Mouse (Mus musculus): ENCODE measurements at regions not wholly inside any gene's neighbourhood (a gene's known extent, or its start where the extent isn't known, plus 50 kb on each side); places are given as distances from the start of the nearest gene placed in this dataset.

DNA sequence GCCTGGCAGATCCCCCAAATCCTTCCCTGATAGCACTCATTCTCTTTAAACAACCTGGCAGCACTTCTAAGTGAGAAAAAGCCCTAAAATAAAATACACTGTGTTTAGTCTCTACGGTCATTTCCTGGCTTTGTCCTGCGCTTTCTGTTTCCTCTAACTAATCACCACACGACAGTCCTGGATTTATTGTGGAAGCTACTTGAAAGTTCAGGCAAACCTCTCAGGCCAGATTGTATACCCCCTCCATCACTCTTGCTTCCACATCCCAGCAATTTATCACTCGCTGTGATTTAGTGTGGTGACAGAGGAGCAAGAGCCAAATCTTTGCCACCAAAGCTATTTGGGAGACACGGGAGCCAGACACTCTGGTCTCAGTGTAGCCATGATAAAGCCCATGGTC lies 221.0 kb upstream of the Slc24a2 start:
- Histone ChIP-seq H3K9ac (no peak overlapping the region), H3K4me3 (no peak overlapping the region), H3K27me3 (replicated peaks) (no peaks in the 10 kb centered on the region), H3K4me2 (no peak overlapping the region), H3K9me3 (replicated peaks) (no peaks in the 10 kb centered on the region), H3K27ac (no peak overlapping the region), H3K4me1 (no peaks in the 10 kb centered on the region), H3K36me3 (no peaks in the 10 kb centered on the region)
- no peak for ATAC-seq
- 35% methylated on average over 5 of the region's 5 CpGs for WGBS (ENCODE audit: insufficient replicate concordance)

DNA sequence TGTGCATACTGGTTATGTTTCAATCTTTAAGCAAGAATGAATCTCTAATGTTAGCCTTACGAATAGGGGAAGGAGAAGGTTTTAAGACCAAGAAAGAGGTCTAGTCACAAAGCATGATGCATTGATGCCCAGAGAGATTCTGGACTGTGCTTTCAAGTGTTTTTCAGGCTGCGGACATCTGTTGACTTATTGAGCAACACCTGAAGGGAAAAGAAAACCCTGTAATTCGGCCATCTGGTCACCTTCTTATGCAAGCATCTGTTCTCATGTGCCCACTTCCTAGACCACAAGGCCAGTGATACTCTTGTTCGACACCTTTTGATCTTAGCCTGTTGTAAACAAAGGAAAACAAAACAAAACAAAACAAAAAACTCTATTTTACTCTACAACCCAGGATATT lies 218.1 kb upstream of the Slc24a2 start:
- 52% methylated on average over 4 of the region's 4 CpGs for WGBS (ENCODE audit: insufficient replicate concordance)
- Histone ChIP-seq H3K4me3 (no peak overlapping the region), H3K4me1 (no peaks in the 10 kb centered on the region), H3K9me3 (replicated peaks) (no peaks in the 10 kb centered on the region), H3K4me2 (no peak overlapping the region), H3K27ac (no peak overlapping the region), H3K27me3 (replicated peaks) (no peaks in the 10 kb centered on the region), H3K36me3 (no peaks in the 10 kb centered on the region), H3K9ac (no peak overlapping the region)
- no peak for ATAC-seq

DNA sequence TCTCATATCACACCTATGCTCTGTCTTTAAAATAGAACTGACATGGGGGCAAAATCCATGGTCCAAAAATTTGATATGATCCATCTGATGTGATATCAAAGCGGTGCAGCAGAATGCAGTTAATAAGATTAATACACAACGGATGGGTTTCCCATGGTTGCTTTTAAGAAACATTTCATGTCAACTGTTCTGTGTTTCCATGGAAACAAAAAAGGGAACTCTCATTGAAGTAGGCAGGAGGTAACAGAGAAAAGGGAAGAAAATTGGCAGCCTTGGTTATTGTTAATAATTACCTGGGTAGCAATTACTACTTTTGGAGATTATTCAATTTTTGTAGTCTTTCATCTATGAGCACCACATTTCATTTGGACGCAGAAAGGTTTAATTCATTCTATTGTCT lies 216.6 kb upstream of the Slc24a2 start:
- Histone ChIP-seq H3K9ac (no peak overlapping the region), H3K4me2 (no peak overlapping the region), H3K27me3 (replicated peaks) (no peaks in the 10 kb centered on the region), H3K4me3 (no peak overlapping the region), H3K9me3 (replicated peaks) (no peaks in the 10 kb centered on the region), H3K36me3 (no peaks in the 10 kb centered on the region), H3K27ac (no peak overlapping the region), H3K4me1 (no peaks in the 10 kb centered on the region)
- WGBS (ENCODE audit: insufficient replicate concordance), result 69% methylated on average over 3 of the region's 3 CpGs
- ATAC-seq, result no peak

DNA sequence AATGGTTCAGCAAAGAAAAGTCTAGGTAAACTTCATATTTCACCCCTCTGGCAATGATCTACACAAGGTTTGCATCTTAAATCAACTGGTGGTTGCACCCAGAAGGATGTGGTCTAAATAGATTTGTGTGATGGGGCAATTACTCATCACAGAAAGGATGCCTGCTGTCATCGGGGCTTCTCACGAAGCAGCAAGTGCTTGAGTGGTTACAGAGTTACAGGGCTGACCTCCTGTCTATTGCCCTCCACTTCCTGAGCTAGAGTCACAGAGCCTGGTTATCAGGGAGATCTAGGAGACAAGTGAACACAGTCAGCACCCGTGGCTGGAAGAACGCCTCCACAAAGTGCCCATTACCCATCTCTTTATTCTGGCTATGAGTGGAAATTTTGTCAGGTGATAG lies 203.9 kb upstream of the Slc24a2 start:
- WGBS (ENCODE audit: insufficient replicate concordance), result 21% methylated on average over 4 of the region's 4 CpGs
- no peaks in the 10 kb centered on the region for H3K27me3 ChIP-seq (replicated peaks)
- no peak overlapping the region for H3K4me3 ChIP-seq
- H3K36me3 ChIP-seq, result no peaks in the 10 kb centered on the region
- no peak overlapping the region for H3K4me2 ChIP-seq
- H3K27ac ChIP-seq, result no peak overlapping the region
- ATAC-seq, result no peak
- H3K9ac ChIP-seq, result no peak overlapping the region
- no peaks in the 10 kb centered on the region for H3K9me3 ChIP-seq (replicated peaks)
- H3K4me1 ChIP-seq, result no peaks in the 10 kb centered on the region

DNA sequence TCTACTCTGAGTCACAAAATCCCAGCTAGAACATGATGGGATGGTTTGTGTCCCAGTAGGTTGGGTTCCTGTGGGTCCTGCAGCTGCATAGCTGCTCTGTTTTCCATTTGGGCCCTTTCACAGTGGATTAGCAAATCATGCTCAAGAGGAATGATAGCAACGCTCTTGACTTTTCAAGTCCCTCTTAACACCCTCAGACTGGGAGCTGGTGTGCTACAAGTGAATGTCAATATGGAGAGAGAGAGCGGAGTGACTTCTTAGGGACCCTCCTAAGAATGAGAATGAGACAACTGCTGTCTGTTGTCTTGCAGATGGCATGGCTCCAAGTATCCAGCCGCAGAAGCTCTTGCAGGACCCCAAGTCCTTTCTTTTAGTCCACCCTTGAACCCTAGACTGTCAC lies 198.1 kb upstream of the Slc24a2 start:
- 66% methylated on average over 3 of the region's 3 CpGs for WGBS (ENCODE audit: insufficient replicate concordance)
- Histone ChIP-seq H3K27ac (no peak overlapping the region), H3K4me3 (no peak overlapping the region), H3K9me3 (replicated peaks) (no peaks in the 10 kb centered on the region), H3K9ac (no peak overlapping the region), H3K27me3 (replicated peaks) (no peaks in the 10 kb centered on the region), H3K4me1 (no peaks in the 10 kb centered on the region), H3K4me2 (no peak overlapping the region), H3K36me3 (no peaks in the 10 kb centered on the region)
- no peak for ATAC-seq

DNA sequence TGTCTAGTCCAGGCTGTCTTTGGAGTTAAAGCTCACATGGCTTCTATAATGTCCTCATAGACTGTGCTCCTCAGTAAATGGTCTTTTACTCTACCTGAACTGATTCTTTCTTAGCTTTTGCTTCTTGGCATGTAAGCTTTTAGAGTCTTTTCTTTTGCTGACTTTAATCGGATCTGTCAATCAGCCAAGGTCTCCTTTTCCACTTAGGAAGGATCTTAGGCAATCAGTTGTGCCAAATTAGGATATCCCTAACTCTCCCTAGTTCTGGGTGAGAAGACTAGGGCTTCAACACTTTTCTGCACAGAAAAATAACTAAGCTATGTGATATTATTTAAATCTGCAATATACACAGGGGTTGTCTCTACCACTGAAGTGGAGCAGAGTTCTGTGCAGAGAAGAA lies 193.8 kb upstream of the Slc24a2 start:
- no peak for ATAC-seq
- no peaks in the 10 kb centered on the region for H3K27me3 ChIP-seq (replicated peaks)
- H3K4me1 ChIP-seq, result no peaks in the 10 kb centered on the region
- H3K9me3 ChIP-seq (replicated peaks), result no peaks in the 10 kb centered on the region
- no peak overlapping the region for H3K4me3 ChIP-seq
- H3K9ac ChIP-seq, result no peak overlapping the region
- H3K4me2 ChIP-seq, result no peak overlapping the region
- no peak overlapping the region for H3K27ac ChIP-seq
- H3K36me3 ChIP-seq, result no peaks in the 10 kb centered on the region
- 85% methylated on average over 1 of the region's 1 CpGs for WGBS (ENCODE audit: insufficient replicate concordance)

DNA sequence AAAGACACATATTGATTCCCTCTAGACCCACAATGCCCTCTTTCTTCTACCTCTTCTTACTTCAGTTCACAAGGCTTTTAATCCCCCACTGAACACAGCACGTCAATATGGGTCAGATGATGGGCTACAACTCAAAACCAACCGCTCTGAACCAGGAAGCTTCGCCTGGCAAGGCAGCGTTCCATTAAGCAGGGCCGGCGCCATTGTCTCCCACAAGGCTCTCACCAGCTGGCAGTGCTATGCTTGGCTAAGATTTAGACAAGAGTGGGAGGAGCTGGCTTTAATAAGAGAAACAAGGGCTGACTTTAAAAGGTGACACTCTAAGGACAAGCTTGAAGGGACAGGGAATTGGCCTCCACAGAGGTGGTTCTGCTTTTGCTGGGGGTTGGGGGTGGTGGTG lies 192.3 kb upstream of the Slc24a2 start:
- no peaks in the 10 kb centered on the region for H3K4me1 ChIP-seq
- H3K9me3 ChIP-seq (replicated peaks), result no peaks in the 10 kb centered on the region
- no peaks in the 10 kb centered on the region for H3K36me3 ChIP-seq
- no peak overlapping the region for H3K4me2 ChIP-seq
- no peak overlapping the region for H3K9ac ChIP-seq
- H3K4me3 ChIP-seq, result no peak overlapping the region
- H3K27me3 ChIP-seq (replicated peaks), result no peaks in the 10 kb centered on the region
- 68% methylated on average over 6 of the region's 6 CpGs for WGBS (ENCODE audit: insufficient replicate concordance)
- no peak for ATAC-seq
- H3K27ac ChIP-seq, result no peak overlapping the region

DNA sequence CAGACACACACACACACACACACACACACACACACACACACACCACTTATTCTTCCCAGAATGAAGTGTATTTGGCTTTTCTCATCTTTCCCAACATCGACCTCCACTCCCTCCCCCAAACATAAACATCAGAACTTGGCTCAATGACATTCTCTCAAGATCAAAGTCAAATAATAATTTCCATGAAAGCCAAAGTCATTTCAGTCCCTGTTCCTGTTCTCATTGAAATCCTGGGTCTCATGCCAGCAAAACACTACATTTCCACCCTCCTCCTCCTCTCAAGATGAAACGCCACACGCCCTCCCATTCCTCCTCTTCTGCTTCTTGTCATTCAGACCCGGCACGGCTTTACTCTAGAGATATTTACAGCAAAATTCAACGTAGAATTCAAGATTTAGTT lies 173.1 kb upstream of the Slc24a2 start:
- Histone ChIP-seq H3K27ac (no peak overlapping the region), H3K4me3 (no peak overlapping the region), H3K4me2 (no peak overlapping the region), H3K9me3 (replicated peaks) (no peaks in the 10 kb centered on the region), H3K36me3 (no peaks in the 10 kb centered on the region), H3K9ac (no peak overlapping the region), H3K4me1 (no peaks in the 10 kb centered on the region), H3K27me3 (replicated peaks) (no peaks in the 10 kb centered on the region)
- 57% methylated on average over 6 of the region's 6 CpGs for WGBS (ENCODE audit: insufficient replicate concordance)
- no peak for ATAC-seq

DNA sequence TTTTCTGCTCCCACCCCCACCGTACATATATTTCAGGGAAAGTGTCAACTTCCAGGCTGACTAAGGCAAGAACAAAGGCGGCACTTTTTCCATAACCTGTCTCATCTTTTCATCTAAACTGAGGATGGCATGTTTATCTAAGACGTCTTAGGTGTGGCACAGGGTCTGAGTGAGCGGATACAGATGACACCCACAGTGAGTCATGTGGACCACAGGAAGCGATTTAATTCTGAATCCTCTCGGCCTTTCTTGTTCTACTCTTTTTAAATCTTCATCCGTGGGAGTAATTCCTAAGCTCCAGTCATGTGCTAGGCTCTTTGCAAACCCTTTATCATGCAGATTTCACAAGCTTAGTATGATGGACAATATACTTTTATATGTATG lies 171.9 kb upstream of the Slc24a2 start:
- Histone ChIP-seq H3K9me3 (replicated peaks) (no peaks in the 10 kb centered on the region), H3K4me2 (no peak overlapping the region), H3K4me1 (no peaks in the 10 kb centered on the region), H3K27me3 (replicated peaks) (no peaks in the 10 kb centered on the region), H3K27ac (no peak overlapping the region), H3K9ac (no peak overlapping the region), H3K4me3 (no peak overlapping the region), H3K36me3 (no peaks in the 10 kb centered on the region)
- WGBS (ENCODE audit: insufficient replicate concordance), result 64% methylated on average over 7 of the region's 7 CpGs
- no peak for ATAC-seq

DNA sequence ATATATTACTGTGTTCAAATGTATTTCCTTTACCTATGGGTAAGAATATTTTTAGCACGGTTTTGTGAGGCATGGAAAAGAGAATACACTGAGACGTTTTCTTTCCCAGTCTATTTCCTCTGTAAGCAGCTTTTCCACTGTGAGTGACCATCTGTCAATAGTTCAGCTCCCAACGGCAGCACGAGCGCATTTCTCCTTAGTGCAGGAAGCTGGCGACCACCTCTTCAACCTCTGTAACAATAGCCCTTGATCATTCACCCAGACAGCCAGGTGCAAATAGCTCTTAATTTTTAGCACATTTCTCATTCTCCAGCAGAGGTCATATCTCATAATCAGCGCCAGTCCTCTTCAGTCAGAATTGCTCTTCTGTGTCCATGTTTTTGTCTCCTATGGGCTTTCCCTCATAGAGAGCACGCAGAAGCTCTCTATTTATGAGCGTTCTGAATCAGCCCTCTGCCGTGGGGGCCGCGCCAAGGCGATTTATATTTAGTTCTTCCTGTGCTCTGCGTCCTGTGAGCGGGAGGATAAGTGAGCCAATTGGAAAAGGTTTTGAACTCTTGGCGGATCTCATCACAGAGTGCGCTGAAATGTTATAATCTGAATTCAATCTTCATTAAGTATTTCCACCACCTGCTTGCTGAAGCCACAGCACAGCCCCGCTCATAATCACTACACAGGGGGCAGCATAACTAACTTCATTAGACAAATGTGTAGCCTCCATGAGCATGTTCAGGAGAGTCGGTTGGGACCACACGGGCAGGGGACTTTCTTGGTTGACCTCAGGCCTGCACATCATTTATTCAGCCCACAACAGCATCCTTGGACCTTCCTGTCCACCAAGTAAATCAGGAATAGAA lies 171.3 kb upstream of the Slc24a2 start:
- Histone ChIP-seq H3K27me3 (replicated peaks) (no peaks in the 10 kb centered on the region), H3K36me3 (no peaks in the 10 kb centered on the region), H3K9me3 (replicated peaks) (no peaks in the 10 kb centered on the region), H3K27ac (no peak overlapping the region), H3K4me2 (peak overlapping the region; percentile 8; the same call in 1 of the 2 replicates), H3K4me3 (no peak overlapping the region), H3K9ac (no peak overlapping the region), H3K4me1 (no peaks in the 10 kb centered on the region)
- WGBS (ENCODE audit: insufficient replicate concordance), result 51% methylated on average over 20 of the region's 20 CpGs
- no peak for ATAC-seq

DNA sequence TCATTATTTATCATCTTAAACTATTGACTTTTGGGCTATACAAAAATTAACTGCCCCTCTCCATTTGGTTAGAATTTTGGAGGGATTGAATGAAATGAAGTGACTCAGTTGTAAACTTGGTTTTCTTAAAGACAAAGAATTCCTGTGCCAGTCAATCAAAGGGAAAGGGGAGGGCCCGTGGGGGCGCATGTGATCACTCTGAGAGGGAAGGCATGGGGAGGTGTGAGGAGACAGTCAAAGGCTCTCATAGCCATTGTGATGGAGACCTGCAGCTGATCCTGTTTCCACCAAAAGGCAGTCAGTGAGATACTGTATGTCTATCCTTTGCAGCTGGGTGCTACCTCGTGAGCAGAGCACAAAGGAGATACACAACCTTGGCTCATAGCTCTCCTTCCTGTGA lies 156.6 kb upstream of the Slc24a2 start:
- Histone ChIP-seq H3K9ac (no peak overlapping the region), H3K27ac (no peak overlapping the region), H3K4me1 (no peaks in the 10 kb centered on the region), H3K9me3 (replicated peaks) (no peaks in the 10 kb centered on the region), H3K27me3 (replicated peaks) (no peaks in the 10 kb centered on the region), H3K4me2 (no peak overlapping the region), H3K36me3 (no peaks in the 10 kb centered on the region), H3K4me3 (no peak overlapping the region)
- WGBS (ENCODE audit: insufficient replicate concordance), result 69% methylated on average over 3 of the region's 3 CpGs
- ATAC-seq, result no peak

DNA sequence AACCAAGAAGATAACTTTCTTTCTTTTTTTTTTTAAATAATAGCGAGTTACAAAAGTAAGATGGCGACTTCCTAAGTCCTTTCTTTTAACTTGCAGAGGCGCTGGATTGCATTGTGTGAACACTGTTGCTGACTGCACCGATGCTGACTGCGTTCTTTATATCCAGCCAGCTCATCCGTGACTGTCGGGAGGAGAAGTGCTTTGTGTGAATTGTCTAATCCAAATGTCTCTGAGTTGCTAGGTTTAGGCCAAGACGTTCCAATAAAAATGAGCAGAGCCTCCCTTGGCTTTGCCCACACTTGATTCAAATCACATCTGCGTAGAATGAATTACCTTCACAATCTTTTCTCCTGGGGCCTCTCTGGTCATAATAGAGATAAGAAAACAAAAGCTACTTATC lies 156.0 kb upstream of the Slc24a2 start:
- WGBS (ENCODE audit: insufficient replicate concordance), result 65% methylated on average over 9 of the region's 9 CpGs
- ATAC-seq, result no peak
- H3K9ac ChIP-seq, result no peak overlapping the region

DNA sequence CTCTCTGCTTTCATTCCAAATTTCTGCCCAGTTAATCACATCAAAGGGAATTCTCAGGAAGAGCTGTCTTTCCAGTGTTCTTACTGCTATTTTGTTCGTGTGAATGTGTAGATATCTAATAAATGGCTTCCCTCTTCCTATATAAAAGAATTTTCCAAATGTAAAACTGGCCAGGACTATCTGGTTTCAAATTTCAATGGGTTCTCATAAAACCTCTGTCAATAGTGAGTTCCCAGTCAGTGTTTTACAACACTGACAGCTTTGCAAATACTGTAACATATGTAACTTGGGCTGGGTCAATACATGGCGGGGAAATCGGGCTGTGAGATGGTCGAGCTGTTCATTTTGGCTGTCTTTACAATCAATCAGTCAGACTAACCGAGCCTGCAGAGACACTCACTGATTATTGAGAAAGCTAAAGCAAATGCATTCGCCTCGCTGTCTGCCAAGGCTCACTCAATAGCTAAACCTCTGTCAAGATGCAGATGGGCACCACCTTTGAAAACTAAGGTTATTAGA lies 155.0 kb upstream of the Slc24a2 start:
- no peaks in the 10 kb centered on the region for H3K9me3 ChIP-seq (replicated peaks)
- no peak overlapping the region for H3K4me2 ChIP-seq
- H3K27me3 ChIP-seq (replicated peaks), result no peaks in the 10 kb centered on the region
- no peak overlapping the region for H3K27ac ChIP-seq
- 56% methylated on average over 7 of the region's 7 CpGs for WGBS (ENCODE audit: insufficient replicate concordance)
- H3K9ac ChIP-seq, result no peak overlapping the region
- no peaks in the 10 kb centered on the region for H3K4me1 ChIP-seq
- ATAC-seq, result no peak
- no peaks in the 10 kb centered on the region for H3K36me3 ChIP-seq
- H3K4me3 ChIP-seq, result no peak overlapping the region

More for the DNA sequence above, 156.0 kb upstream of the Slc24a2 start:
- Histone ChIP-seq H3K4me2 (no peak overlapping the region), H3K36me3 (no peaks in the 10 kb centered on the region), H3K27me3 (replicated peaks) (no peaks in the 10 kb centered on the region), H3K27ac (no peak overlapping the region), H3K4me3 (no peak overlapping the region), H3K9me3 (replicated peaks) (no peaks in the 10 kb centered on the region), H3K4me1 (no peaks in the 10 kb centered on the region)

All from liver, embryonic 12.5 days (tissue).